Mouse (Mus musculus): ENCODE data around the gene Ctrc. TPM values are rescaled to one million over a fixed set of nuclear protein-coding genes. Genes with fewer than 3 reads are reported as not detected.
A peak's percentile ranks its signal among the peaks of the same experiment; 100 is the strongest.

Gene Ctrc
- total RNA-seq, 2 experiments from 2014 or later, result not detected

GRCm38 (mm10) chr4:141828177-141828576 is 18.0 kb downstream of the Ctrc start:
- intact Hi-C loops (cut with DNase I), result no loop called here
- no peak for DNase-seq (ENCODE audit: low spot score in 2 of 2)

DNA sequence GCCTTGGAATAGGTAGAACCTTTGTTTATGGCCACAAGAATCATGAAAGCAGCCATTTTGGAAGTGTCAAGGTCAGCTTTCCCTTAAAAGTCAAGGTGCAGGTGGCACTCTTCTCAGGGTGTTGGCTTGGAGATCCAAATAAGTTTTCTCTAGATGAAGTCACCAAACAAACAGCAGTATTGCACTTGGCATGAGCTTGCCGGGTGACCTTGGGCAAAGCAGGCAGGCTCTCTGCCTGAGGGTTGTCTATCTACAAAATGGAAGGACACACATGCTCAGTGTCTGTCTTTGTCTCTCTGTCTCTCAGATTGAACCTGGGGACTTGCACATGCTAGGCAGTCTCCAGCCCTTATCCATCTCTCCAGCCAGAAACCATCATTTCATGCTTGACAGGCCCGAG is 18.8 kb downstream of the Ctrc start:
- DNase-seq (ENCODE audit: low spot score in 2 of 2), result no peak
- intact Hi-C loops (cut with DNase I), result no loop called here

DNA sequence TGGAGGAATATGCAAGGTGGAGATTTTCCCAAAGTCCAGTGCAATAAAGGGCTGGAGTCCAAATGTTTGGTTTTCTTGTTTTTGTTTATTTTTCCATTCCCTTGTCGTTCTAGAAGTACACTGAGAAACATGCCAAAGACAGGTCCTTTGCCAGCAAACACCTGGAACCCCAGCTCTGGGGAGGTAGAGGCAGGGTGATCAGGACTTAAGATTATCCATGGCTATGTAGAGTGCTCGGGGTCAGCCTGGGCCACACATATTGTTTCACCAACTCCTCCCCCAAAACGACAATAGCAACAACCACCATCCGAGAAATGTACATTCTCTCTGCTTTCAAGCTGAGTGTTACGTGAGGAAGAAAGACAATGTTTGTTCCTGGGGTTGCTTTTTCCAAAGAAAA is 20.1 kb downstream of the Ctrc start, which contains the start of gene Cela2a:
Gene Cela2a, minus strand, starts transcription at position 101 of the 400 bp plus-strand sequence.
- DNase-seq (ENCODE audit: low spot score in 2 of 2), result no peak
- intact Hi-C loops (cut with DNase I), result no loop called here

GRCm38 (mm10) chr4:141822979-141823378 is 23.2 kb downstream of the Ctrc start:
- no peak for DNase-seq (ENCODE audit: low spot score in 2 of 2)
- intact Hi-C loops (cut with DNase I), result no loop called here

GRCm38 (mm10) chr4:141822089-141822488 is 24.1 kb downstream of the Ctrc start:
- no peak for DNase-seq (ENCODE audit: low spot score in 2 of 2)
- intact Hi-C loops (cut with DNase I), result no loop called here

- no peak for DNase-seq (ENCODE audit: low spot score in 2 of 2)
- intact Hi-C loops (cut with DNase I), result no loop called here
Observed at GRCm38 (mm10) chr4:141821178-141821577, 25.0 kb downstream of the Ctrc start.

DNA sequence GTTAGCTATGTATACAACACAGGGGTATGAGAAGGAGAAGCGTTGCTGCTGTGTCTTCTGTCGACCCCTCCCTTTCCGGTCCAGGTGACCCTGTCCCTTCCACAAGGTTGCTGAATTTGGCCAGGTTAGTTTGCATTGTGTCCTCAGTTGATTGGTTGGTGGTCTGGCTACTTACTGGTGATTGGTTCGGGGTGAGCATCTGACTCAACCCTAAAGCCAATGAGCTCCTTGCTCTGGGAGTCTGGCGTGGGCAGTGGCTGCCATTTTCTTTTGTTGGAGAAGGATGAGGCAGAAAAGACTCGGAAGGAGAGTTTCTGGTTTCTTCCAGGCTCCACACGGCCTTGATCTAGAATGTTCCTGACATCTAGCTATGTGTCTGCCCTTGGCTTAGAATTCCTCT is 26.8 kb downstream of the Ctrc start:
- DNase-seq (ENCODE audit: low spot score in 2 of 2), result no peak
- intact Hi-C loops (cut with DNase I), result no loop called here

GRCm38 (mm10) chr4:141818861-141819260 is 27.3 kb downstream of the Ctrc start:
- intact Hi-C loops (cut with DNase I), result no loop called here
- no peak for DNase-seq (ENCODE audit: low spot score in 2 of 2)

DNA sequence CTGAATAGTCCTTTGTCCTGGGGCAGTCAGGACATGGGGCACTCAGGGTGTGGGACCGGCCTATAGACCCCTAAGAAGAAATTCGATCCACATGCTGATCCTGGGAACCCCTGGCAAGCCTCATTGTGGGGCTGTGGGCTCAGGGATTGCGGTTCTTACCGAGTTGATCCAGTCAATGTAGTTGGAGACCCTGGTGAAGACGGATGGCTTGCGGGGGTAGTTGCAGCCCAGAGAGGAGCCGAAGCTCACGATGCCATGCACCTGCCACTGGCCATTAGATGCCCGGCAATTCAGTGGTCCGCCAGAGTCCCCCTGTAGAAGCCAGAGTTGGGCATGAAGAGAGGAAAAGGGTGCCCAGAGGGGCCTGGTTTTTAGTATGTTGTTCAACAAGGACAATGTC is 28.5 kb downstream of the Ctrc start:
- intact Hi-C loops (cut with DNase I), result no loop called here
- no peak for DNase-seq (ENCODE audit: low spot score in 2 of 2)

DNA sequence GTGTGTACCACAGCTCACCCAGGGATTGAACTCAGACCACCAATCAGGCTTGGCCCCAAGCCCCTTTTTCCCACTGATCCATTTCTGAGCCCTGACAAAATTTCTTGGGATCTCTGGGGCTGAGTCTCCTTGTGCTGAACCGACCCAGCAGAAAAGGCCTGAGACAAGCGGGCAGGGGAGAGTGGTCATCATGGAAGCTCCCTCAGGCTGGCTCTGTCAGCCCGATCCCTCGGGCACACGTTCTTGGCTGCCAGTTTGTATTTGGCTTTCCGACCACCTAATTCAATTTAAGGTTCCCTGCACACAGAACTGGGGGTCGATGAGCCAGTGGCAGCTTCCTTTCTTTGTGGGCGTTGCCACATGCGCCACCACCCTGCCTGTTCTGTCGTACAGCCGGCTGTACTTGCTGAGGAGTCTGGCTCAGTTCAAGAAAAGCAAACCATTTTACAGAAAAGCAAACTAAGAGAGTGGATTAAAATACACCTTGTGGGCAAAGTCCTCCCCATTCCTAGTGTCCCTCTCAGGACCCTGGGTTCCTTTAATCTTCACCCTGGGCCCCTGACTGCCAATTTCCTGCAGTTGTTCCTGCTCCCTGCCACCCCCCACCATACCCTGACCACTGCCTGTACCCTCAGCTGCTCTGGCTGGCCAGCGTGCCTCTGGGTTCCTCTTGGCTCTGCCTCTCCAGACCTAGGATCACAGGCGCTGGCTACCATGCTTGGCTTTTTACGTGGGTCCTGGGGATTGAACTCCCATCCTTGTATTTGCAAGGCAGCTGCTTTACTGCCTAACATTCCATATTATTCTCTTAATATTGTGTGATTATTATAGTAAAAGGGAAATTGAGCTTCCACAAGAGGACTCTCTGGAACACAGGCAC is 29.1 kb downstream of the Ctrc start:
- DNase-seq (ENCODE audit: low spot score in 2 of 2), result peak in 1 of 2 experiments; percentile 43
- intact Hi-C loops (cut with DNase I), result no loop called here

GRCm38 (mm10) chr4:141816267-141816666 is 29.9 kb downstream of the Ctrc start:
- DNase-seq (ENCODE audit: low spot score in 2 of 2), result no peak
- intact Hi-C loops (cut with DNase I), result no loop called here

DNA sequence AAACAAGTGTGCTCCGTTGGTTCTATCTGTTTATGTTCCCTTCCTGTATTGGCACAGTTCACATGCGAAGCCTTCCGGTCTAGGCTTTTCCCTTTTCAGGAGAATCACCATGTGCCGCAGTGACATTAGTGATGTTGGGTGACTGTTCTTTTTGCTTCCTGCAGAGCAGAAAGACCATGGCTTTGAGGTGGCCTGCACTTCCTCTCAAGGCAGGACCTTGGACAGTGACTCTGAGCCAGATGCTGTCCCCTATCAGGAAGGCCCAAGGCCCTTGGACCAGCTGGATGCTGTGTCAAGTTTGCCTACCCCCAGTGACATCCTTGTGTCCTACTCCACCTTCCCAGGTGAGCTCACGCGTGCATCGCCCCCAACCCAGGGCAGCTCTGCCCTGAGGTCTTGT is 34.8 kb downstream of the Ctrc start:
- intact Hi-C loops (cut with DNase I), result loop anchor here (2.0 kb wide), 1 partner anchor 41 kb away; no protein-coding TSS in a partner anchor
- no peak for DNase-seq (ENCODE audit: low spot score in 2 of 2)

- no peak for DNase-seq (ENCODE audit: low spot score in 2 of 2)
- intact Hi-C loops (cut with DNase I), result loop anchor here (2.0 kb wide), 1 partner anchor 42 kb away; no protein-coding TSS in a partner anchor
Observed at GRCm38 (mm10) chr4:141810975-141811374, 35.2 kb downstream of the Ctrc start.

GRCm38 (mm10) chr4:141809850-141810464 is 36.2 kb downstream of the Ctrc start:
- DNase-seq (ENCODE audit: low spot score in 2 of 2), result peak in 1 of 2 experiments; percentile 48
- intact Hi-C loops (cut with DNase I), result loop anchor here (2.0 kb wide), 1 partner anchor 43 kb away; no protein-coding TSS in a partner anchor

GRCm38 (mm10) chr4:141805886-141806285 is 40.3 kb downstream of the Ctrc start:
- intact Hi-C loops (cut with DNase I), result no loop called here
- DNase-seq (ENCODE audit: low spot score in 2 of 2), result no peak

DNA sequence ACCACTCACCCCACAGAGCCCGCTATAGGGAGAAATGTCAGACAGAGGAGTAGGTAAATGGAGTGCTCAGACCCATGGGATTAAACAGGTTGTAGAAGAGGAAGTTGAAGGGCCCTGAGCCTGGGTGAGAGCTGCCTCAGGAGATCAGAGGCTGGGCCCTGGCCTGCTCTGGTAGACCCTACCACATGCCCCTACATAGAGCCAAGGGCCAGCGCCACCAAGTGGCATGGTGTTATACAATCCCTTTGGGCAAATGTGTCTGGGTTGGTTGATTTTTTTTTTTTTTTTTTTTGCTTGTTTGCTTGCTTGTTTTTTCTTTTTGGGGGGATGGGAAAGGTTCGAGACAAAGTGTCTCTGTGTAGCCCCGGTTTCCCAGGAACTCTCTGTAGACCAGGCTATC is 42.1 kb downstream of the Ctrc start:
- no peak for DNase-seq (ENCODE audit: low spot score in 2 of 2)
- intact Hi-C loops (cut with DNase I), result no loop called here

DNA sequence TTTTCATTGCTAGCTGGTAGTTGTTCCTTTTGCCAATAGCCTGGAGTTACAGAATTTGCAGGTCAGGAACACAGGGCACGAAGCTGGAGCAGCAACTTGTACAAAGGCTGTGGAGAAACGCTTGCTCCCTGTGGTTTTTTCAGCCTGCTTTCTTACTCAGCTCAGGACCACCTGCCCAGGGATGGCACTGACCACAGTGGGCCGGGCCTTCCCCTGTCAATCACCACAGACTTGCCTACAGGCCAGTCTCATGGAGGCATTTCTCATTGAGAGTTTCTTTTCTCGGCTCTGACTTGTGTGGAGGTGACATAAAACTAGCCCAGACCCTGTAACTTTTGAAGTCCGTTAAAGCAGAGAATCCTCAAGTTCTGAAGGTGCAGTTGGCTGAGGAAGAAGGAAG is 48.6 kb downstream of the Ctrc start:
- intact Hi-C loops (cut with DNase I), result no loop called here
- no peak for DNase-seq (ENCODE audit: low spot score in 2 of 2)

DNA sequence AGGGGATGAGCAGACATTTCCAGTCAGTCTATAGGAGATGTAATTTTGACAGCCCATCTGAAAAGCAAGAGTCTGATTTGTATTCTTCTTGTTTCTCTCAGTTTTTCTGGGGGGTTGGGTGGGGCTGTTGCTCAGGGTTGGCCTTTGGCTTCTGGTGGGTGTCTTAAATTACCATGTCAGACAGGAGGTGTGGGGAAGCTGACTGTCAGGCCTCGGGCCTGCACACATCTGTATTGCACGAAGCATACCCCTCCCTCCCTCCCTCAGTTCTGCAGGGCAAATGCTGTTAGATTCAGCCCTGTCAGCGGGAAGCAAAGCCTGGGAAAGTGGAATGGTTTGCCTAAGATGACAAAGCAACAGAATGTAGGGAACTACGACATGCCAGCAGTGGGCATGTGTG is 49.2 kb downstream of the Ctrc start:
- intact Hi-C loops (cut with DNase I), result no loop called here
- no peak for DNase-seq (ENCODE audit: low spot score in 2 of 2)

GRCm38 (mm10) chr4:141796356-141796755 is 49.8 kb downstream of the Ctrc start:
- no peak for DNase-seq (ENCODE audit: low spot score in 2 of 2)
- intact Hi-C loops (cut with DNase I), result no loop called here

GRCm38 (mm10) chr4:141794152-141794535 is 52.0 kb downstream of the Ctrc start:
- intact Hi-C loops (cut with DNase I), result no loop called here
- no peak for DNase-seq (ENCODE audit: low spot score in 2 of 2)

All from left cerebral cortex, postnatal 25 days (tissue).